Mouse (Mus musculus) megakaryocyte, embryonic 14.5 days (primary cell): ENCODE results near the gene Adamtsl1.

Experiments used
- FLI1 ChIP-seq: IDR thresholded peaks from 2 replicates; pipeline ENCODE4 v1.6.1; 2012; ENCODE audit warnings: low read length, inconsistent platforms, mixed read lengths
- GATA1 ChIP-seq: IDR thresholded peaks from 3 replicates; pipeline ENCODE4 v1.6.1; 2012; ENCODE audit warnings: mixed read lengths, low read length, inconsistent platforms, borderline replicate concordance

- TF ChIP-seq GATA1: no peak
- no peak for TF ChIP-seq FLI1
Measured at GRCm38 (mm10) chr4:86276021-86276813, 762.2 kb downstream of the Adamtsl1 start.
